ENCODE assay signal across 9 mouse cellular contexts in the genomic region with DNA sequence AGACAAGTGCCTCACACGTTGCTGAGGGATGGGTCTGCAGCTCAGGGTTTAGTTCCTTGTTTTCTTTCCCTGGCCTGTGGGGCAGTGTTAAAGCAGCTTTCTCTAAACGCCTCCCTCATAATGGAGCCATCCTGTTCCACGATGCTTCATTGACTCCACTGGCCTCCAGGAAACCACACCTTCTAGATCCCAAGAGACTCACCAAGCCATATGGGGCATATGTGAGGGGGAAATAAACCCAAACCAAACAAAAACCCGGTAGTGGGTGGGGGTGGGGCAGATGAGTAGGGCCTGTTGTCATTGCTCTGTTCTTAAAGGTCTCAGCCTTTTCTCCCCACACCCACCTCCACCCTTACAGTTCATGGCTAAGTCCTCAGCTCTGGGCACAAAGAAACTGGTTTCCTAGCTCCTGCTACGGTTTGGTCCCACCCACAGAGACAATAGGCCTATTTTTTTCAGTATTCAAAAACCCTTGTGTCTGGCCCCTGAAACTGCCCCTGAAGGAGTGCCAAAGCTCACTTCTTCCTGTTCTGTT. TPM values are rescaled to one million over a fixed set of nuclear protein-coding genes. Genes with fewer than 3 reads are reported as not detected.
DNase-seq lines count a peak whose midpoint lies in the region; ATAC-seq and TF ChIP-seq lines count a peak whose summit lies in the region.
"Had no signal": no experiment of that assay in that cellular context is flagged by ENCODE, and none has a peak within 500 bp of the region (broad histone marks: within the 10 kb centered on the region; RNA-seq: fewer than 3 reads in every experiment).

No protein-coding gene starts in this region.

- TF ChIP-seq POLR2A in brain, embryonic 14.5 days (IDR thresholded peaks at IDR 0.05; ENCODE audit: borderline replicate concordance, extremely low read depth, insufficient read depth, insufficient read length, poor library complexity, severe bottlenecking), result no peak

- peak overlapping the region; percentile 0; the same call in 1 of the 2 replicates for H3K27ac ChIP-seq in kidney, embryonic 14.5 days (ENCODE audit: low read depth, low read length)

- H3K9me3 ChIP-seq in kidney, embryonic 14.5 days (ENCODE audit: control insufficient read depth, low read length), result no peaks in the 10 kb centered on the region

- WGBS in kidney, embryonic 14.5 days, result 3% methylated on average over 5 of the region's 5 CpGs

- peak; percentile 26 for DNase-seq in layer of hippocampus, adult 9-11 months
- DNase-seq in layer of hippocampus, postnatal 36 days, result no peak
- peak; percentile 48 for DNase-seq in brain, embryonic 14.5 days (ENCODE audit: low read depth)
- peak; percentile 65 for DNase-seq in retina, postnatal 1 day
- no peak for DNase-seq in cerebellum, postnatal 10 days
- no peak for DNase-seq in gastrocnemius, adult 8-10 months (ENCODE audit: low spot score in 2 of 2)
- DNase-seq in thymus, postnatal 4 days, result no peak

- no peaks in the 10 kb centered on the region for H3K27me3 ChIP-seq in kidney, embryonic 14.5 days (ENCODE audit: control insufficient read depth, insufficient read depth, low read length)

- no peak overlapping the region for H3K9ac ChIP-seq in kidney, embryonic 14.5 days (ENCODE audit: low read depth, low read length)

- H3K4me3 ChIP-seq in kidney, embryonic 14.5 days (ENCODE audit: low read length), result no peak overlapping the region

- peaks cover 5% of the 10 kb centered on the region; the same call in 1 of the 2 replicates for H3K4me1 ChIP-seq in kidney, embryonic 14.5 days (ENCODE audit: control insufficient read depth, insufficient read depth, low read length)

- no peak overlapping the region for H3K4me2 ChIP-seq in kidney, embryonic 14.5 days (replicated peaks; ENCODE audit: low read depth, low read length)

- no peaks in the 10 kb centered on the region for H3K36me3 ChIP-seq in kidney, embryonic 14.5 days (ENCODE audit: control insufficient read depth, insufficient read depth, low read length)

- no peak for TF ChIP-seq CTCF in brain, embryonic 14.5 days (IDR thresholded peaks at IDR 0.05; ENCODE audit: borderline replicate concordance, extremely low read depth, insufficient read depth, insufficient read length)

- 0 out of 2 replicates have a peak, but pooled peaks have one; percentile 59 for ATAC-seq in kidney, embryonic 14.5 days (ENCODE audit: low FRiP score, low TSS enrichment)

RNA-seq across cellular contexts. Expression of a gene that starts 20.4 kb away (rescaled TPM):
- total RNA-seq in layer of hippocampus, postnatal 36 days (2021), result not detected
- not detected in 2 replicates for polyA plus RNA-seq in brain, embryonic 14.5 days (2012; rRNA removed)
- 0.27 and 0.30 TPM in 2 replicates for polyA plus RNA-seq in kidney, embryonic 14.5 days (2014; fragmentation: Nextera tagmentation; extraction: Ambion mirVana)
- not detected for total RNA-seq in gastrocnemius, adult 8-10 months (2022)
- polyA plus RNA-seq: limb, embryonic 14.5 days had no signal

RNA-seq across cellular contexts. Expression of a gene that starts 34.6 kb away (rescaled TPM):
- total RNA-seq in layer of hippocampus, postnatal 36 days (2021), result 10 to 100 TPM in 1 of 2 experiments, 1 to 10 TPM in 1; 7.3 to 10.4 TPM
- 12.0 and 13.0 TPM in 2 replicates for polyA plus RNA-seq in brain, embryonic 14.5 days (2012; rRNA removed)
- polyA plus RNA-seq in kidney, embryonic 14.5 days (2014; fragmentation: Nextera tagmentation; extraction: Ambion mirVana), result 5.3 and 6.8 TPM in 2 replicates
- 10 to 100 TPM; 10.6 to 28.0 (median 19.9) TPM for total RNA-seq in gastrocnemius, adult 8-10 months (2022)

RNA-seq across cellular contexts. Expression of a gene that starts 44.3 kb away (rescaled TPM):
- 1 to 10 TPM; 2.8 to 3.0 TPM for total RNA-seq in layer of hippocampus, postnatal 36 days (2021)
- 0.87 and 1.1 TPM in 2 replicates for polyA plus RNA-seq in brain, embryonic 14.5 days (2012; rRNA removed)
- 2.3 and 5.7 TPM in 2 replicates for polyA plus RNA-seq in kidney, embryonic 14.5 days (2014; fragmentation: Nextera tagmentation; extraction: Ambion mirVana)
- 1 to 10 TPM; 1.9 to 4.8 (median 3.3) TPM for total RNA-seq in gastrocnemius, adult 8-10 months (2022)

Comparison
In these comparisons a context has a peak if more than half of its experiments do, and no peak if none do; other contexts are left out.
1. DNase-seq: peak in layer of hippocampus, adult 9-11 months (single experiment), brain, embryonic 14.5 days (single experiment) and retina, postnatal 1 day (single experiment); none in layer of hippocampus, postnatal 36 days (0 of 2), cerebellum, postnatal 10 days (0 of 2), gastrocnemius, adult 8-10 months (0 of 2) and thymus, postnatal 4 days (single experiment).